Comparison of ENCODE assay signal across 18 mouse cellular contexts in genomic region chr11:78033931-78034617, GRCm38 (mm10). TPM values are rescaled to one million over a fixed set of nuclear protein-coding genes. Genes with fewer than 3 reads are reported as not detected.
A peak's percentile ranks its signal among the peaks of the same experiment; 100 is the strongest.
DNase-seq lines count a peak whose midpoint lies in the region; ATAC-seq lines count a peak whose summit lies in the region.
"Had no signal": no experiment of that assay in that cellular context is flagged by ENCODE, and none has a peak within 500 bp of the region (broad histone marks: within the 10 kb centered on the region; RNA-seq: fewer than 3 reads in every experiment).

No protein-coding gene starts in this region.

- H3K27ac ChIP-seq in hindbrain, embryonic 14.5 days = no peak overlapping the region
- H3K27ac ChIP-seq in hindbrain, embryonic 10.5 days = no peak overlapping the region
- peak overlapping the region; percentile 46 for H3K27ac ChIP-seq in liver, embryonic 12.5 days
- H3K27ac ChIP-seq: gastrocnemius, adult 2 months; midbrain, embryonic 10.5 days; stomach, postnatal 0 days had no signal

- DNase-seq in cerebellum, adult 11-12 months = peak; percentile 47
- no peak for DNase-seq in cerebellum, adult 9-10 months
- DNase-seq in hindbrain, embryonic 14.5 days (ENCODE audit: low spot score) = no peak
- no peak for DNase-seq in hindbrain, embryonic 10.5 days (ENCODE audit: low spot score)
- peak; percentile 84 for DNase-seq in adrenal gland, adult 2 months
- DNase-seq in left cerebral cortex, postnatal 36 days (ENCODE audit: low spot score in 2 of 2) = no peak
- no peak for DNase-seq in spleen, postnatal 14 days (ENCODE audit: low spot score in 2 of 2)
- DNase-seq: cerebellum, postnatal 25 days; forebrain, postnatal 0 days; gastrocnemius, adult 2 months; heart, postnatal 14 days; kidney, adult 9 months; lung, adult 18-20 months had no signal

- H3K4me2 ChIP-seq in hindbrain, embryonic 14.5 days (replicated peaks) = peak overlapping the region; percentile 62; the same call in 1 of the 2 replicates
- peak overlapping the region; percentile 97 for H3K4me2 ChIP-seq in liver, embryonic 12.5 days

- peaks cover 19% of the 10 kb centered on the region for H3K4me1 ChIP-seq in hindbrain, embryonic 14.5 days (replicated peaks; ENCODE audit: control insufficient read depth, insufficient read depth, low read length)
- peaks cover 56% of the 10 kb centered on the region for H3K4me1 ChIP-seq in hindbrain, embryonic 10.5 days (replicated peaks)
- peaks cover 82% of the 10 kb centered on the region for H3K4me1 ChIP-seq in liver, embryonic 12.5 days

- no peaks in the 10 kb centered on the region for H3K27me3 ChIP-seq in hindbrain, embryonic 14.5 days (ENCODE audit: control insufficient read depth, insufficient read depth, low read length)
- no peaks in the 10 kb centered on the region; the same call in 1 of the 2 replicates for H3K27me3 ChIP-seq in hindbrain, embryonic 10.5 days (ENCODE audit: insufficient read depth, poor library complexity, severe bottlenecking)
- H3K27me3 ChIP-seq in liver, embryonic 12.5 days (replicated peaks) = no peaks in the 10 kb centered on the region
- H3K27me3 ChIP-seq: CH12.LX had no signal

- peak overlapping the region; percentile 86; the same call in 1 of the 2 replicates for H3K9ac ChIP-seq in hindbrain, embryonic 14.5 days
- H3K9ac ChIP-seq in liver, embryonic 12.5 days = peak overlapping the region; percentile 89; the same call in 1 of the 2 replicates

- H3K36me3 ChIP-seq in hindbrain, embryonic 14.5 days (replicated peaks; ENCODE audit: control insufficient read depth, insufficient read depth) = peaks cover 40% of the 10 kb centered on the region
- H3K36me3 ChIP-seq in hindbrain, embryonic 10.5 days = peaks cover 32% of the 10 kb centered on the region
- peaks cover 57% of the 10 kb centered on the region for H3K36me3 ChIP-seq in liver, embryonic 12.5 days

- intact Hi-C loops in left cerebral cortex, postnatal 36 days (cut with DNase I) = no loop called here

- no peak for ATAC-seq in hindbrain, embryonic 14.5 days (ENCODE audit: low FRiP score)
- no peak for ATAC-seq in liver, embryonic 12.5 days
- ATAC-seq: forebrain, postnatal 0 days; inflammation-experienced regulatory T-cells, adult 6 months had no signal

- H3K4me3 ChIP-seq in hindbrain, embryonic 14.5 days (replicated peaks; ENCODE audit: low read length) = no peak overlapping the region
- H3K4me3 ChIP-seq in hindbrain, embryonic 10.5 days = no peak overlapping the region
- peak overlapping the region; percentile 80 for H3K4me3 ChIP-seq in liver, embryonic 12.5 days
- H3K4me3 ChIP-seq: gastrocnemius, adult 2 months had no signal

- WGBS in hindbrain, embryonic 14.5 days = 94% methylated on average over 23 of the region's 23 CpGs
- 92% methylated on average over 23 of the region's 23 CpGs for WGBS in hindbrain, embryonic 10.5 days
- 91% methylated on average over 23 of the region's 23 CpGs for WGBS in liver, embryonic 12.5 days (ENCODE audit: insufficient replicate concordance)

- no peaks in the 10 kb centered on the region for H3K9me3 ChIP-seq in hindbrain, embryonic 14.5 days (ENCODE audit: control insufficient read depth, low read length)
- H3K9me3 ChIP-seq in hindbrain, embryonic 10.5 days = no peaks in the 10 kb centered on the region
- no peaks in the 10 kb centered on the region for H3K9me3 ChIP-seq in liver, embryonic 12.5 days (replicated peaks)
- H3K9me3 ChIP-seq: midbrain, embryonic 10.5 days had no signal

RNA-seq across cellular contexts. Expression of gene Dhrs13, which starts 2.0 kb away (rescaled TPM):
- 58.8 and 59.8 TPM in 2 replicates for polyA plus RNA-seq in hindbrain, embryonic 14.5 days (2014; fragmentation: Nextera tagmentation; extraction: Ambion mirVana)
- polyA plus RNA-seq in hindbrain, embryonic 10.5 days (2016; fragmentation: Nextera tagmentation; extraction: Ambion mirVana) = 16.6 and 17.0 TPM in 2 replicates
- 10 to 100 TPM in 1 of 2 experiments, 1 to 10 TPM in 1; 8.9 to 17.3 TPM for total RNA-seq in adrenal gland, adult 2 months (2021)
- 20.3 and 26.3 TPM in 2 replicates for polyA plus RNA-seq in adrenal gland, adult 2 months (2012; rRNA removed)
- polyA plus RNA-seq in liver, embryonic 12.5 days (2016; fragmentation: Nextera tagmentation; extraction: Ambion mirVana) = 25.4 and 26.4 TPM in 2 replicates
- total RNA-seq in left cerebral cortex, postnatal 36 days (2021) = 1 to 10 TPM; 7.2 to 8.0 TPM

RNA-seq across cellular contexts. Expression of gene Flot2, which starts 3.7 kb away (rescaled TPM):
- polyA plus RNA-seq in hindbrain, embryonic 14.5 days (2014; fragmentation: Nextera tagmentation; extraction: Ambion mirVana) = 92.4 and 98.4 TPM in 2 replicates
- polyA plus RNA-seq in hindbrain, embryonic 10.5 days (2016; fragmentation: Nextera tagmentation; extraction: Ambion mirVana) = 73.0 and 76.3 TPM in 2 replicates
- 10 to 100 TPM; 85.6 to 88.9 TPM for total RNA-seq in adrenal gland, adult 2 months (2021)
- 144 and 179 TPM in 2 replicates for polyA plus RNA-seq in adrenal gland, adult 2 months (2012; rRNA removed)
- 31.7 and 32.0 TPM in 2 replicates for polyA plus RNA-seq in liver, embryonic 12.5 days (2016; fragmentation: Nextera tagmentation; extraction: Ambion mirVana)
- 100 to 1,000 TPM in 1 of 2 experiments, 10 to 100 TPM in 1; 89.5 to 103 TPM for total RNA-seq in left cerebral cortex, postnatal 36 days (2021)

RNA-seq across cellular contexts. Expression of gene Eral1, which starts 46.1 kb away (rescaled TPM):
- polyA plus RNA-seq in hindbrain, embryonic 14.5 days (2014; fragmentation: Nextera tagmentation; extraction: Ambion mirVana) = 30.3 and 32.6 TPM in 2 replicates
- polyA plus RNA-seq in hindbrain, embryonic 10.5 days (2016; fragmentation: Nextera tagmentation; extraction: Ambion mirVana) = 40.6 and 41.4 TPM in 2 replicates
- total RNA-seq in adrenal gland, adult 2 months (2021) = 10 to 100 TPM; 30.1 to 35.0 TPM
- polyA plus RNA-seq in adrenal gland, adult 2 months (2012; rRNA removed) = 42.0 and 49.7 TPM in 2 replicates
- 23.2 and 25.5 TPM in 2 replicates for polyA plus RNA-seq in liver, embryonic 12.5 days (2016; fragmentation: Nextera tagmentation; extraction: Ambion mirVana)
- total RNA-seq in left cerebral cortex, postnatal 36 days (2021) = 10 to 100 TPM; 18.9 to 19.1 TPM

RNA-seq across cellular contexts. Expression of gene Phf12, which starts 51.5 kb away (rescaled TPM):
- polyA plus RNA-seq in hindbrain, embryonic 14.5 days (2014; fragmentation: Nextera tagmentation; extraction: Ambion mirVana) = 14.2 and 15.4 TPM in 2 replicates
- 14.5 and 19.7 TPM in 2 replicates for polyA plus RNA-seq in hindbrain, embryonic 10.5 days (2016; fragmentation: Nextera tagmentation; extraction: Ambion mirVana)
- 10 to 100 TPM; 47.1 to 53.2 TPM for total RNA-seq in adrenal gland, adult 2 months (2021)
- 69.1 and 70.3 TPM in 2 replicates for polyA plus RNA-seq in adrenal gland, adult 2 months (2012; rRNA removed)
- polyA plus RNA-seq in liver, embryonic 12.5 days (2016; fragmentation: Nextera tagmentation; extraction: Ambion mirVana) = 13.6 and 13.8 TPM in 2 replicates
- total RNA-seq in left cerebral cortex, postnatal 36 days (2021) = 10 to 100 TPM; 51.7 to 63.6 TPM

Comparison
In these comparisons a context has a peak if more than half of its experiments do, and no peak if none do; other contexts are left out.
1. DNase-seq: peak in cerebellum, adult 11-12 months (single experiment) and adrenal gland, adult 2 months (single experiment); none in cerebellum, adult 9-10 months (single experiment), hindbrain, embryonic 14.5 days (single experiment), hindbrain, embryonic 10.5 days (single experiment), left cerebral cortex, postnatal 36 days (0 of 2) and spleen, postnatal 14 days (0 of 2).